Mouse (Mus musculus) gastrocnemius, postnatal 25 days (tissue): Measurements from ENCODE around the gene Txk. TPM values are rescaled to one million over a fixed set of nuclear protein-coding genes. Genes with fewer than 3 reads are reported as not detected.

ENCODE experiments used
- total RNA-seq, 2 experiments: library from RNA; stranded (reverse); gene quantifications; 1 replicate in 1 of 2; 2 replicates in 1 of 2; pipeline ENCODE4 v1.2.3; 2021

Gene Txk
- total RNA-seq, 2 experiments from 2014 or later = 0.11 TPM; not detected in 1

Other genes with a start within 250 kb of the Txk start
- gene Corin, start 248.3 kb downstream of the Txk start, total RNA-seq = under 1 TPM; 0.05 to 0.18 TPM
- 1 to 10 TPM; 3.0 to 4.0 TPM for gene Nfxl1, start 193.1 kb downstream of the Txk start, total RNA-seq
- not detected for gene Zar1, start 171.5 kb downstream of the Txk start, total RNA-seq
- gene Gm5868, start 165.2 kb downstream of the Txk start, total RNA-seq = not detected
- not detected for gene Cnga1, start 108.5 kb downstream of the Txk start, total RNA-seq
- gene Nipal1, start 105.0 kb downstream of the Txk start, total RNA-seq = not detected
- 1 to 10 TPM; 1.8 to 1.9 TPM for gene Tec, start 115.7 kb upstream of the Txk start, total RNA-seq
- 100 to 1,000 TPM in 1 of 2 experiments, 10 to 100 TPM in 1; 96.4 to 101 TPM for gene Slain2, start 161.5 kb upstream of the Txk start, total RNA-seq
- gene Gm10135, start 221.9 kb upstream of the Txk start, total RNA-seq = not detected